Comparison of ENCODE assay signal across 20 mouse cellular contexts in genomic region chr14:46757736-46758135, GRCm38 (mm10).
"Had no signal": no experiment of that assay in that cellular context is flagged by ENCODE, and none has a peak within 500 bp of the region (broad histone marks: within the 10 kb centered on the region; RNA-seq: fewer than 3 reads in every experiment).

No protein-coding gene starts in this region.

- DNase-seq: kidney, adult 18-20 months; kidney, adult 9 months; kidney, postnatal 14 days; liver, postnatal 0 days; lung, embryonic 14.5 days; retina, postnatal 1 day; right cerebral cortex, postnatal 25 days; spleen, adult 18-20 months; thymus, postnatal 25 days had no signal

- H3K4me2 ChIP-seq: limb, embryonic 12.5 days; limb, embryonic 15.5 days; liver, embryonic 11.5 days; lung, embryonic 14.5 days; midbrain, embryonic 12.5 days; midbrain, embryonic 15.5 days; neural tube, embryonic 12.5 days; neural tube, embryonic 15.5 days; stomach, embryonic 15.5 days had no signal

- H3K9me3 ChIP-seq: limb, embryonic 15.5 days; midbrain, embryonic 12.5 days; midbrain, embryonic 15.5 days; neural tube, embryonic 12.5 days; neural tube, embryonic 15.5 days; stomach, embryonic 15.5 days had no signal

- H3K9ac ChIP-seq: limb, embryonic 12.5 days; limb, embryonic 15.5 days; liver, embryonic 14.5 days; liver, postnatal 0 days; lung, embryonic 14.5 days; midbrain, embryonic 12.5 days; midbrain, embryonic 15.5 days; neural tube, embryonic 12.5 days; neural tube, embryonic 15.5 days; stomach, embryonic 15.5 days had no signal

- ATAC-seq: liver, postnatal 0 days; lung, postnatal 0 days; midbrain, embryonic 15.5 days had no signal

- H3K27me3 ChIP-seq: limb, embryonic 12.5 days; limb, embryonic 15.5 days; midbrain, embryonic 12.5 days; midbrain, embryonic 15.5 days; neural tube, embryonic 12.5 days; neural tube, embryonic 15.5 days; stomach, embryonic 15.5 days had no signal

- H3K36me3 ChIP-seq: limb, embryonic 12.5 days; limb, embryonic 15.5 days; midbrain, embryonic 12.5 days; midbrain, embryonic 15.5 days; neural tube, embryonic 12.5 days; neural tube, embryonic 15.5 days; stomach, embryonic 15.5 days had no signal

- H3K27ac ChIP-seq: limb, embryonic 12.5 days; limb, embryonic 15.5 days; liver, embryonic 14.5 days; macrophage; midbrain, embryonic 12.5 days; midbrain, embryonic 15.5 days; neural tube, embryonic 12.5 days; neural tube, embryonic 15.5 days; stomach, embryonic 15.5 days had no signal

- H3K4me3 ChIP-seq: limb, embryonic 12.5 days; limb, embryonic 15.5 days; midbrain, embryonic 12.5 days; midbrain, embryonic 15.5 days; neural tube, embryonic 12.5 days; neural tube, embryonic 15.5 days; stomach, embryonic 15.5 days had no signal
